Mouse (Mus musculus) CH12.LX (cell line): Measurements from ENCODE around the gene Gm44502.

Experiments used
- CTCF ChIP-seq, 2 experiments: IDR thresholded peaks in 1 of 2; conservative IDR thresholded peaks in 1 of 2; 2 replicates each; pipeline ENCODE4 v1.5.1; 2011 to 2012; ENCODE audit warnings: low read depth in 2 of 2, low read length in 2 of 2, improper control_type of control experiment in 1 of 2, inconsistent platforms in 1 of 2, mild to moderate bottlenecking in 1 of 2, moderate library complexity in 1 of 2
- EP300 ChIP-seq: IDR thresholded peaks from 2 replicates; pipeline ENCODE4 v1.6.1; 2011; ENCODE audit warnings: low read length, improper control_type of control experiment
- NELFE ChIP-seq: IDR thresholded peaks from 2 replicates; pipeline ENCODE4 v1.6.1; 2011; ENCODE audit warnings: low read depth, low read length, improper control_type of control experiment
- RCOR1 ChIP-seq: conservative IDR thresholded peaks from 2 replicates; pipeline ENCODE4 v1.6.1; 2012; ENCODE audit warnings: low read depth, mild to moderate bottlenecking, inconsistent platforms, low read length, improper control_type of control experiment
- USF1 ChIP-seq: IDR thresholded peaks from 2 replicates; pipeline ENCODE4 v1.6.1; 2014; ENCODE audit warnings: low read depth, mild to moderate bottlenecking, inconsistent platforms, low read length, improper control_type of control experiment
- ZMIZ1 ChIP-seq: IDR thresholded peaks from 2 replicates; pipeline ENCODE4 v1.6.1; 2012; ENCODE audit warnings: low read depth, mild to moderate bottlenecking, inconsistent platforms, low read length, improper control_type of control experiment

- TF ChIP-seq CTCF (conservative IDR thresholded peaks at IDR 0.05 in 1 of 2, IDR thresholded peaks at IDR 0.05 in 1 of 2; ENCODE audit: low read depth in 2 of 2, low read length in 2 of 2), result no peak
- no peak for TF ChIP-seq EP300
- TF ChIP-seq NELFE, result no peak
- no peak for TF ChIP-seq RCOR1
- TF ChIP-seq ZMIZ1, result no peak
- TF ChIP-seq USF1, result no peak
Measured at GRCm38 (mm10) chr15:89398146-89398545, 31.4 kb downstream of the Gm44502 start.
